Mouse (Mus musculus) hindbrain, embryonic 15.5 days (tissue): ENCODE measurements at regions not wholly inside any gene's neighbourhood (a gene's known extent, or its start where the extent isn't known, plus 50 kb on each side); places are given as distances from the start of the nearest gene placed in this dataset.

Experiments used
- ATAC-seq: fragments of 200-750 bp; cut with Nextera tagmentation; 2 replicates; pipeline ENCODE4 v1.8.0; 2017; ENCODE audit warnings: low read depth, moderate number of reproducible peaks, moderate TSS enrichment; ENCODE audit not compliant: low FRiP score
- H3K27ac ChIP-seq: fragments of 300-500 bp; sonication (generic); replicated peaks from 2 replicates; pipeline ENCODE4 v1.5.1; 2015; ENCODE audit warnings: mild to moderate bottlenecking, inconsistent platforms
- H3K27me3 ChIP-seq: fragments of 300-500 bp; sonication (generic); 2 replicates; pipeline ENCODE4 v1.6.1; 2015; ENCODE audit warnings: control low read depth, inconsistent platforms
- H3K36me3 ChIP-seq: fragments of 300-500 bp; sonication (generic); 2 replicates; pipeline ENCODE4 v1.6.1; 2015; ENCODE audit warnings: control low read depth, inconsistent platforms
- H3K4me1 ChIP-seq: fragments of 300-500 bp; sonication (generic); replicated peaks from 2 replicates; pipeline ENCODE4 v1.6.1; 2015; ENCODE audit warnings: control low read depth, inconsistent platforms
- H3K4me2 ChIP-seq: fragments of 300-500 bp; sonication (generic); 2 replicates; pipeline ENCODE4 v1.6.1; 2015; ENCODE audit warnings: moderate library complexity, mild to moderate bottlenecking, inconsistent platforms
- H3K4me3 ChIP-seq: fragments of 300-500 bp; sonication (generic); 2 replicates; pipeline ENCODE4 v1.5.1; 2015; ENCODE audit warnings: mild to moderate bottlenecking, inconsistent platforms
- H3K9ac ChIP-seq: fragments of 300-500 bp; sonication (generic); 2 replicates; pipeline ENCODE4 v1.6.1; 2015; ENCODE audit warnings: inconsistent platforms
- H3K9me3 ChIP-seq: fragments of 300-500 bp; sonication (generic); 2 replicates; pipeline ENCODE4 v1.6.1; 2016; ENCODE audit warnings: control low read depth, inconsistent platforms
- WGBS: fragments of 180-500 bp; shearing (Covaris S2); methylation state at CpG from one replicate; pipeline ENCODE4 v1.1.7; 2015; 5-methylcytosine and 5-hydroxymethylcytosine counted together

- H3K4me2 ChIP-seq: no peak overlapping the region
- H3K9ac ChIP-seq: no peak overlapping the region
- H3K36me3 ChIP-seq: no peaks in the 10 kb centered on the region
- WGBS: 88% methylated on average over 2 of the region's 2 CpGs
- no peak overlapping the region for H3K27ac ChIP-seq
- H3K4me3 ChIP-seq: no peak overlapping the region
- no peak for ATAC-seq
- H3K27me3 ChIP-seq: no peaks in the 10 kb centered on the region
- H3K9me3 ChIP-seq: no peaks in the 10 kb centered on the region
- H3K4me1 ChIP-seq: no peaks in the 10 kb centered on the region
These were observed 63.5 kb upstream of the Sox9 start for GRCm38 (mm10) chr11:112718547-112718946.

DNA sequence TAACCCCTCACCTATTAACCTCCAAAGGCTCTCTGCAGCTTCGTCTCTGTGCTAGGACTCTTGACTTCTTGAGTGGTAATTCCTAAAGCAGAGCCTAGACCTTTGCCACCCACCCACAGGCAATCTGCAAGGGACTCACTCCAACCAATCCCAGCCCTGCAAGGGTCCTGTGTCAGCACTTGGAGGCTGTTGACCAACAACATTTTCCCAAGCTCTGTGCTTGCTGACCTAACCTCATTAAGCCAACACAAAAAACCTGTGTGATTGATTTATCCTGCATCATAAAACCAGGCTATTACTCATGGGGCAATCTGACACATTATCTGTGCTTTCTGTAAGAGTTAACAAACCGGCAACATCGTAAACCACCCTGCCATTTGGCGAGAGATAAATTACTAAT lies 61.4 kb upstream of the Sox9 start:
- Histone ChIP-seq H3K27me3 (no peaks in the 10 kb centered on the region), H3K4me3 (no peak overlapping the region), H3K4me1 (no peaks in the 10 kb centered on the region), H3K9ac (no peak overlapping the region), H3K4me2 (no peak overlapping the region), H3K27ac (no peak overlapping the region), H3K9me3 (no peaks in the 10 kb centered on the region), H3K36me3 (no peaks in the 10 kb centered on the region)
- no peak for ATAC-seq
- WGBS: 84% methylated on average over 4 of the region's 4 CpGs

- ATAC-seq: no peak
- H3K4me3 ChIP-seq: no peak overlapping the region
- H3K27ac ChIP-seq: no peak overlapping the region
- no peaks in the 10 kb centered on the region for H3K36me3 ChIP-seq
- no peaks in the 10 kb centered on the region for H3K9me3 ChIP-seq
- 75% methylated on average over 4 of the region's 4 CpGs for WGBS
- no peaks in the 10 kb centered on the region for H3K4me1 ChIP-seq
- no peaks in the 10 kb centered on the region for H3K27me3 ChIP-seq
- H3K4me2 ChIP-seq: no peak overlapping the region
- no peak overlapping the region for H3K9ac ChIP-seq
These were observed 59.1 kb upstream of the Sox9 start for GRCm38 (mm10) chr11:112722936-112723335.

DNA sequence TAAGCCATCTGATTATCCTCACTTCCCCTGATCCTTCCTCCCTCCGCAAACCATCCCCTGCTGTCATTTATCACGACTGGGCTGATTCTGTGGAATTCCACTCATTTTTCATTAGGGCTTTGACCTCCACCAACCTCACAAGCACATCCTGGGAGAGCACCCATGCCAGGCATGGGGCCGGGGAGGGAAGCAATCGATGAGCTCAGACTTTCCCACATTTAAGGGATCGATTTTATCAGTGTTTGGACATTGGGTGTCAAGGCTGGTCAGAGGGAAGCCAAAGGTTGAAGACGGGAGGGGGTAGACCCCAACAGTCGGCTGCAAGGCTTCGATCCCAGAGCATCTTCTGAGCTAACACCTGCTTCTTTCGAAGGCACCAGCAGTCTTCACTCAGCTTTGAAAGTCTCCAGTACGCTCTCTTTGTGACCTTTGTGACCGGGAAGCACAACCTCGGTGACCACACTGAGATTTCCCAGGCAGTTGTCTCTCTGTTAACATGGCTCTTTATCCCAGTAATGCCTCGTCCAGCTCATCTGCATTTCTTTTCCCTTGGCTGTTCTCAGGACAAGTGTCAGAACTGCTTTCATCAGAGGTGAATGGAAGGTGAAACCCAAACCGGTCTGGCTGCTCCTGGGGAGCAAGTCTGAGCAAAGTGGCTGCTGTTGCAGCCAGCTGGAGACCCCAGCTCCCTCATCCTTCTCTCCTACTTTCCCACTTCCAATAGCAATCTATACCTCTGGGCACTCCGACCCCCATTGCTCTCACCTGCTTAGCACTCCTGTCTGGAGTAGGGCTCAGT lies 53.7 kb upstream of the Sox9 start:
- no peaks in the 10 kb centered on the region for H3K4me1 ChIP-seq
- ATAC-seq: no peak
- H3K9ac ChIP-seq: no peak overlapping the region
- 38% methylated on average over 15 of the region's 15 CpGs for WGBS
- no peaks in the 10 kb centered on the region for H3K9me3 ChIP-seq
- H3K4me2 ChIP-seq: no peak overlapping the region
- no peak overlapping the region for H3K4me3 ChIP-seq
- no peaks in the 10 kb centered on the region for H3K36me3 ChIP-seq
- H3K27ac ChIP-seq: no peak overlapping the region
- no peaks in the 10 kb centered on the region for H3K27me3 ChIP-seq
